Mouse (Mus musculus): Measurements from ENCODE around the gene Lrrc4. TPM values are rescaled to one million over a fixed set of nuclear protein-coding genes. Genes with fewer than 3 reads are reported as not detected.

The Lrrc4 gene
- total RNA-seq (2014; fragmentation: Nextera tagmentation) (not detected in 2 replicates), total RNA-seq (2017) (0.11 and 0.35 TPM in 2 replicates), polyA plus RNA-seq (2012) (not detected in 2 replicates)

DNA sequence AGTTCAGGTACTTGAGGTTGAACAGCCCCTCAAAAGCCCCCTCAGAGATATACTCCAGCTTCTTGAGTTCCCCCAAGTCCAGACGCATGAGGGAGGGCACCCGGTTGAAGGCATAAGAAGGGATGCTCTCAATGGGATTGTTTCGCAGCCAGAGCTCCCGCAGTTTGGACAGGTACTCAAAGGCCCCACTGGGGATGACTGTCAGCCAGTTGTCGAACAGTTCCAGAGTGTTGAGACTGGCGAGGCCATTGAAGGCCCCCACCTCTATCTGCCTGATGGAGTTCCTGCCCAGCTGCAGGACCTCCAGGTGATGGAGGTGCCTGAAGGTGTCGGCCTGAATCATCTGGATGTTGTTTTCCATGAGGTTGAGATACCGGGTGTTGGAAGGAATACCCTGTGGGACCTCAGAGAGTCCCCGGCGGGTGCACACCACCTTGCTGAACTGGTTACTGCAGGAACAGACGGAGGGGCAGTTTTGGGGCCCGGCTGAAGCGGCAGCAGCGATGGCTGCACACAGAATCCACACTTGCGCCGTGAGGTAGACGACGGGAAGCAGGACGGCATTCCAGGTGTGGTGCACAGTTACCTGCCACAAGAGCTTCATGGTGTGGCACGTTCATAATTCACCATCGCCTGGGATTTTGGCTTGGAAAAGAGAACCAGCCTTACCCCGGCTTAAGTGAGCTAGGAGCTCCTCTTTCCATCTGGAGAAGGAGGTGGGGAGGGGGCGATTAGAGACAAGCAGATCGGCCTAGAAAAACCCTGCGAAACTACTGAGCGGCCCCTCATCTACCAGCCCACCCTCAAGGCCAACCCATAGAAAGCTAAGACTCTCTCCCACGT, at the start of gene Lrrc4:
Lrrc4 (minus strand) TSS at position 737 of the 843 bp plus-strand sequence.
- DNase-seq (ENCODE audit: low spot score) (no peak), ATAC-seq (ENCODE audit: extremely low read depth, insufficient number of reproducible peaks, low FRiP score, poor library complexity, severe bottlenecking) (no peak)
- Histone ChIP-seq H3K9me3 (replicated peaks) (peaks cover 35% of the 10 kb centered on the region), H3K36me3 (replicated peaks) (peaks cover 80% of the 10 kb centered on the region), H3K27me3 (ENCODE audit: insufficient read depth, low read length) (no peaks in the 10 kb centered on the region), H3K4me3 (ENCODE audit: low read depth, low read length) (no peak within 1 kb of the TSS; the same call in 1 of the 2 replicates), H3K4me1 (ENCODE audit: insufficient read depth, low read depth, low read length) (no peaks in the 10 kb centered on the region)
- TF ChIP-seq GATA1 (IDR thresholded peaks at IDR 0.05; ENCODE audit: borderline replicate concordance, low read length) (no peak), CTCF (IDR thresholded peaks at IDR 0.05; ENCODE audit: low read depth, low read length) (no peak), POLR2AphosphoS5 (IDR thresholded peaks at IDR 0.05; ENCODE audit: insufficient replicate concordance, low read depth, low read length) (no peak), GATA2 (IDR thresholded peaks at IDR 0.05; ENCODE audit: borderline replicate concordance, low read depth, low read length) (no peak), TAL1 (conservative IDR thresholded peaks at IDR 0.05; ENCODE audit: low read depth, low read length) (no peak)

DNA sequence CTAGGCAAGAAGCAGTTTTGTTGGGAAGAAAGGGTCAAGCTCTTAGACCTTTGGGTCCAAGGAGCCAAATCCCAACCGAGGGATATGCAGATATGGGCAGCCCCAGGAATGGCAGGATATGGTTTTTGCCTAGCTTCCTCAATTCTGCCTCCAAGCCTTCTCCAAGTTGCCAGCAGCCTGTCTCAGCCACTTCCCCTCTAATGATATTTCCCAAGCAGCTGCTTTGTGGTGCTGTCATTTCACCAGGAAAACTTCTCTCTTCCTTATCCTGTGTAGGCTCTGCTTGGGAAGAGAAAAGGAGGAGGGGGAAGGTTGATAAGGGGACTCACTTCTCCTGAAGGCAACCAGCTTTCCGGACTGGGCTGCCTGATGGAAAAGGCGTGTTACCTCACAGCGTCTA, 49.4 kb upstream of the Lrrc4 start:
- no peak for TF ChIP-seq POLR2AphosphoS5 (IDR thresholded peaks at IDR 0.05; ENCODE audit: insufficient replicate concordance, low read depth, low read length)
- no peak for TF ChIP-seq GATA2 (IDR thresholded peaks at IDR 0.05; ENCODE audit: borderline replicate concordance, low read depth, low read length)
- TF ChIP-seq GATA1 (IDR thresholded peaks at IDR 0.05; ENCODE audit: borderline replicate concordance, low read length): no peak
- TF ChIP-seq TAL1 (conservative IDR thresholded peaks at IDR 0.05; ENCODE audit: low read depth, low read length): no peak
- no peak for TF ChIP-seq CTCF (IDR thresholded peaks at IDR 0.05; ENCODE audit: low read depth, low read length)
- peaks cover 100% of the 10 kb centered on the region for H3K36me3 ChIP-seq (replicated peaks)
- H3K9me3 ChIP-seq (replicated peaks): no peaks in the 10 kb centered on the region
- no peak for DNase-seq (ENCODE audit: low spot score)
- ATAC-seq (ENCODE audit: extremely low read depth, insufficient number of reproducible peaks, low FRiP score, poor library complexity, severe bottlenecking): no peak
- H3K4me3 ChIP-seq (ENCODE audit: low read depth, low read length): no peak overlapping the region
- no peaks in the 10 kb centered on the region for H3K4me1 ChIP-seq (ENCODE audit: insufficient read depth, low read depth, low read length)
- no peaks in the 10 kb centered on the region for H3K27me3 ChIP-seq (ENCODE audit: insufficient read depth, low read length)

DNA sequence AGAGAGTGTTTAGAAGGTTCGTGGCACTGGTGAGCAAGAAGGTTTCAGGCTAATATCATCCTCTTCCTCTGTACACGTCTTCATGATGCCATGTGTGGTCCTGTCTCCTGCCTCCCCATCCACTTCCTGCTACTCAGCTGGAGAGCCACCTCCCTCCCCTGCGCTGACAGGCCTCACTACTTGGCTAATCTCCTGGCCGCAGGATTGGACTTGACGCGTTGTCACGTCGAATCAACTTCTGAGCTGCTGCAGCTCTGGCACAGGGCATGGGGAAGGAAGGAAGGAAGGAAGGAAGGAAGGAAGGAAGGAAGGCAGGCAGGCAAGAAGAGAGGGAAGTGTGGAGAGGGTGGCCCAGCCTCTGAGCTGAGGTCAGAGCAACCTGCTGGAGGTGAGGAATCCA, 47.8 kb upstream of the Lrrc4 start:
- peaks cover 100% of the 10 kb centered on the region for H3K36me3 ChIP-seq (replicated peaks)
- ATAC-seq (ENCODE audit: extremely low read depth, insufficient number of reproducible peaks, low FRiP score, poor library complexity, severe bottlenecking): no peak

DNA sequence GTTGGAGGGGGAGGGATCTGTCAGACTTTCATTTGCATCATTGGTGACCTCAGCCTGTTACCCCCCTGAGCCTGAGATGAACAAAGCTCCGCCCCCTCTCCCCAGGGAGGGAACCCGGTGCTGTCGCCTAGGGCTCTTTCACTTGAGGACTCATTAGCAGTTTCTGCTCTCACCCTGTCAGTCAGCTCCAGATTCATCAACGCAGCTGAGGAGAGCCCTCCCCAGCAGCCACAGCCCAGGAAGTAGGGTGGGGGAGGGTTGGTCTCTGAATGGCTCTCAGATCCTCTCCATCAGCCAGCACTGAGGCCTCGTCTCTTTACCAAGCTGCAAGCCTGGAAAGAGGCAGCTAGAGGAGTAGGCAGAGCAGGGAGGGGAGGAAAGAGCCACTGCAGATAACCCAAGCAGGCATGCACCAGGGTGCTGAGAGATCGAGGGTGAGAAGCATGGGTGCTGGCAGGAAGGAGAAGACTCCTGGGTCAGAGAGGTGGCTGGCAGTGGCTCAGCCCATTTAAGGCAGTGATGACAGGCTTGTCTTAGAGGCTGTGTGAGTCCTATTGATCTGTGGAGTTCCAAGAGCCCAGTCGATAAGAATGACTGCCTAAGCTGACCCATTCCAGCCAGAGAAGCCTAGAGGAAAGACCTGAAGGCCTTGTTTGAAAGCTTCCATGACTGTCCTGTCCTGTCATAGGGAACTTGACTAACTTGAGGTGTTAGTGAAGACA, 46.6 kb upstream of the Lrrc4 start:
- no peak for ATAC-seq (ENCODE audit: extremely low read depth, insufficient number of reproducible peaks, low FRiP score, poor library complexity, severe bottlenecking)
- Histone ChIP-seq H3K4me1 (ENCODE audit: insufficient read depth, low read depth, low read length) (no peaks in the 10 kb centered on the region), H3K36me3 (replicated peaks) (peaks cover 100% of the 10 kb centered on the region), H3K9me3 (replicated peaks) (no peaks in the 10 kb centered on the region), H3K4me3 (ENCODE audit: low read depth, low read length) (no peak overlapping the region), H3K27me3 (ENCODE audit: insufficient read depth, low read length) (no peaks in the 10 kb centered on the region)
- no peak for TF ChIP-seq POLR2AphosphoS5 (IDR thresholded peaks at IDR 0.05; ENCODE audit: insufficient replicate concordance, low read depth, low read length)
- TF ChIP-seq GATA2 (IDR thresholded peaks at IDR 0.05; ENCODE audit: borderline replicate concordance, low read depth, low read length): no peak
- TF ChIP-seq CTCF (IDR thresholded peaks at IDR 0.05; ENCODE audit: low read depth, low read length): no peak
- TF ChIP-seq GATA1 (IDR thresholded peaks at IDR 0.05; ENCODE audit: borderline replicate concordance, low read length): no peak
- TF ChIP-seq TAL1 (conservative IDR thresholded peaks at IDR 0.05; ENCODE audit: low read depth, low read length): no peak
- DNase-seq (ENCODE audit: low spot score): no peak

More for the DNA sequence above, 47.8 kb upstream of the Lrrc4 start:
- Histone ChIP-seq H3K4me1 (ENCODE audit: insufficient read depth, low read depth, low read length) (no peaks in the 10 kb centered on the region), H3K9me3 (replicated peaks) (no peaks in the 10 kb centered on the region), H3K4me3 (ENCODE audit: low read depth, low read length) (no peak overlapping the region), H3K27me3 (ENCODE audit: insufficient read depth, low read length) (no peaks in the 10 kb centered on the region)
- TF ChIP-seq GATA2 (IDR thresholded peaks at IDR 0.05; ENCODE audit: borderline replicate concordance, low read depth, low read length): no peak
- no peak for TF ChIP-seq POLR2AphosphoS5 (IDR thresholded peaks at IDR 0.05; ENCODE audit: insufficient replicate concordance, low read depth, low read length)
- TF ChIP-seq CTCF (IDR thresholded peaks at IDR 0.05; ENCODE audit: low read depth, low read length): no peak
- no peak for TF ChIP-seq GATA1 (IDR thresholded peaks at IDR 0.05; ENCODE audit: borderline replicate concordance, low read length)
- no peak for DNase-seq (ENCODE audit: low spot score)

DNA sequence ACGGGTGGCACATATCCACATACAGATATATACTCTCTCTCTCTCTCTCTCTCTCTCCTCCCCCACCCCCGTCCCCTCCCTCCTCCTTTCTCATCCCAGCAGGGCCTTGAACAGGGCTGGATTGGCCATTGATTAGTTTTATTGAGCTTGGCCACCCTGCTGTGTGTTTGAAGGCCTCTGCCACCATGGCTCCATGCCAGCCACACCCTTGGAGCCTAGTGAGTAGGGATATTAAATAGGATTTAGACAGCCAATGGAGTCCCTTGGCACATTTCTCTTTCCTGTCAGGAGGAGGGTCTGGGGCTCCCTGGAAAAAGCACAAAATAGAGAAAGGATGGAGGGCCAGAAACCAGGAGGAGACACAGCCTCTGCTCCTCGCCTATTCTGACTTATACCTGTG, 44.9 kb upstream of the Lrrc4 start:
- TF ChIP-seq CTCF (IDR thresholded peaks at IDR 0.05; ENCODE audit: low read depth, low read length) (no peak), GATA2 (IDR thresholded peaks at IDR 0.05; ENCODE audit: borderline replicate concordance, low read depth, low read length) (no peak), POLR2AphosphoS5 (IDR thresholded peaks at IDR 0.05; ENCODE audit: insufficient replicate concordance, low read depth, low read length) (no peak), TAL1 (conservative IDR thresholded peaks at IDR 0.05; ENCODE audit: low read depth, low read length) (no peak), GATA1 (IDR thresholded peaks at IDR 0.05; ENCODE audit: borderline replicate concordance, low read length) (no peak)
- DNase-seq (ENCODE audit: low spot score) (no peak), ATAC-seq (ENCODE audit: extremely low read depth, insufficient number of reproducible peaks, low FRiP score, poor library complexity, severe bottlenecking) (no peak)
- peaks cover 100% of the 10 kb centered on the region for H3K36me3 ChIP-seq (replicated peaks)
- no peaks in the 10 kb centered on the region for H3K9me3 ChIP-seq (replicated peaks)
- H3K27me3 ChIP-seq (ENCODE audit: insufficient read depth, low read length): no peaks in the 10 kb centered on the region
- peaks cover 5% of the 10 kb centered on the region; the same call in 1 of the 2 replicates for H3K4me1 ChIP-seq (ENCODE audit: insufficient read depth, low read depth, low read length)
- H3K4me3 ChIP-seq (ENCODE audit: low read depth, low read length): no peak overlapping the region

DNA sequence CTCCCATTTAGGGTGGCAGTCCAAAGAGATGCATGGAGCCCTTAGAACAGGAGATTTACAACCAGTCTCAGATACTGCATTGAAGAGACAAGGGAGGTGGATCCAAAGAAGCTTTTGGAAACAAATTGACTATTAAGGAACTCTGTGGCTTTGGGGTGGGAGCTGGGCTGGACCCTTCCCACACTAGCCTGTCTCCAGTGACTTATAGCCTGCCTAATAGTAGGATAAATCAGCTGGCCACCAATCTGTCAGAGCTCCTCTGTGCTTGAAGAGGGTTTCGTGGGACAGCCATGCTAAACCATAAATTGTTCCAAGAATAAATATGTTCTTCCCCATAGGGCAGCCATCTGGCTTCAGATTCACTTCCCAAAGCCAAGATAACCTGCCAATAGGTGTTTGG, 43.8 kb upstream of the Lrrc4 start:
- peaks cover 96% of the 10 kb centered on the region for H3K36me3 ChIP-seq (replicated peaks)
- no peaks in the 10 kb centered on the region for H3K9me3 ChIP-seq (replicated peaks)
- H3K4me3 ChIP-seq (ENCODE audit: low read depth, low read length): no peak overlapping the region
- no peak for DNase-seq (ENCODE audit: low spot score)
- H3K4me1 ChIP-seq (ENCODE audit: insufficient read depth, low read depth, low read length): peaks cover 5% of the 10 kb centered on the region; the same call in 1 of the 2 replicates
- no peaks in the 10 kb centered on the region for H3K27me3 ChIP-seq (ENCODE audit: insufficient read depth, low read length)
- TF ChIP-seq TAL1 (conservative IDR thresholded peaks at IDR 0.05; ENCODE audit: low read depth, low read length): no peak
- no peak for TF ChIP-seq GATA2 (IDR thresholded peaks at IDR 0.05; ENCODE audit: borderline replicate concordance, low read depth, low read length)
- TF ChIP-seq GATA1 (IDR thresholded peaks at IDR 0.05; ENCODE audit: borderline replicate concordance, low read length): no peak
- TF ChIP-seq POLR2AphosphoS5 (IDR thresholded peaks at IDR 0.05; ENCODE audit: insufficient replicate concordance, low read depth, low read length): no peak
- TF ChIP-seq CTCF (IDR thresholded peaks at IDR 0.05; ENCODE audit: low read depth, low read length): no peak
- no peak for ATAC-seq (ENCODE audit: extremely low read depth, insufficient number of reproducible peaks, low FRiP score, poor library complexity, severe bottlenecking)
